Mouse (Mus musculus) ES-Bruce4 (cell line): Measurements from ENCODE around the gene Pgbd5.

Experiments used
- CTCF ChIP-seq: IDR thresholded peaks from one replicate; pipeline ENCODE4 v1.8.1; 2011; ENCODE audit warnings: low read depth, low read length
- POLR2A ChIP-seq: IDR thresholded peaks from one replicate; pipeline ENCODE4 v1.8.1; 2011; ENCODE audit warnings: low read length; ENCODE audit not compliant: insufficient read depth

DNA sequence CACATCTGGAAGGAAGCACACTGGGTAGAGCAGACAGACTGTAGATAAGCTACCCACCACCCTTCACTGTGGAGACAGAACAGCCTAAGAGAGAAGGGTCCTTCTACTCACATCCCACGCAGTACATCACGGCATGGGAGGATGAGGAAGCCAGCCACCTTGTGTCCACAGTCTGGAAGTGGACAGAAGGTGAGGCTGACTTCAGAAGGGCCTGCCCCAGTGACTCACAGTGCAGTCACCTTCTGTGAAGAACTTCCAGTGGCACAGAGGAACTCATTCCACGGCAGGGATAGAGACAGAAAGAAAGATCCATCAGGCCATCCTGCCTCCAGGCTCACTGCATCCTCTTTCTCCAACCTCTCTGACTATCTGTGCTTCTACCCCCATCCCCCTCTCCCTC, 99.7 kb downstream of the Pgbd5 start:
- TF ChIP-seq CTCF (no peak), POLR2A (no peak)
